Mouse (Mus musculus) CH12.LX (cell line): ENCODE data around the gene Fap. TPM values are rescaled to one million over a fixed set of nuclear protein-coding genes. Genes with fewer than 3 reads are reported as not detected.

Experiments
- DNase-seq: peaks from one replicate; pipeline ENCODE4 v3.0.0-alpha.2; 2013; ENCODE audit errors: extremely low read depth
- H3K27ac ChIP-seq: 2 replicates; pipeline ENCODE4 v1.5.1; 2012; ENCODE audit warnings: low read depth, mild to moderate bottlenecking, control low read depth, moderate library complexity; ENCODE audit not compliant: insufficient read depth
- H3K27me3 ChIP-seq: replicated peaks from 2 replicates; pipeline ENCODE3; 2012; ENCODE audit warnings: inconsistent platforms
- H3K36me3 ChIP-seq, 2 experiments: replicated peaks in 1 of 2; 2 replicates each; pipeline versions ENCODE3 to v1.6.1; 2012; ENCODE audit warnings: inconsistent platforms in 1 of 2, low read length in 1 of 2, mild to moderate bottlenecking in 1 of 2, mixed read lengths in 1 of 2, moderate library complexity in 1 of 2; ENCODE audit not compliant: control insufficient read depth in 1 of 2, insufficient read depth in 1 of 2
- H3K4me1 ChIP-seq, 2 experiments: 2 replicates each; pipeline ENCODE4 v1.6.1; 2012; ENCODE audit warnings: inconsistent platforms in 1 of 2, moderate library complexity in 1 of 2; ENCODE audit not compliant: insufficient read depth in 2 of 2, control insufficient read depth in 1 of 2
- H3K4me2 ChIP-seq: 2 replicates; pipeline ENCODE4 v1.6.1; 2012; ENCODE audit warnings: low read depth, mild to moderate bottlenecking, control low read depth; ENCODE audit not compliant: poor library complexity, insufficient read depth, severe bottlenecking
- H3K4me3 ChIP-seq, 3 experiments: fragments of 150-350 bp in 1 of 3; sonication (generic) in 1 of 3; replicated peaks in 1 of 3; 2 replicates each; pipeline versions ENCODE3 to v1.5.1; 2011 to 2012; ENCODE audit warnings: low read depth in 2 of 3, low read length in 2 of 3, mild to moderate bottlenecking in 2 of 3, moderate library complexity in 2 of 3, control low read depth in 1 of 3, improper control_type of control experiment in 1 of 3, inconsistent platforms in 1 of 3, mixed read lengths in 1 of 3; ENCODE audit not compliant: poor library complexity in 1 of 3
- H3K79me2 ChIP-seq: replicated peaks from 2 replicates; pipeline ENCODE4 v1.6.1; 2012; ENCODE audit warnings: mild to moderate bottlenecking, moderate library complexity; ENCODE audit not compliant: control insufficient read depth, poor library complexity, insufficient read depth, severe bottlenecking; ENCODE audit errors: extremely low read depth
- H3K9ac ChIP-seq: 2 replicates; pipeline ENCODE4 v1.6.1; 2012; ENCODE audit warnings: low read depth, mild to moderate bottlenecking, control low read depth, moderate library complexity; ENCODE audit not compliant: insufficient read depth
- H3K9me3 ChIP-seq: replicated peaks from 2 replicates; pipeline ENCODE3; 2012; ENCODE audit warnings: low read length, inconsistent platforms, mixed read lengths
- ELF1 ChIP-seq: IDR thresholded peaks from 2 replicates; pipeline ENCODE4 v1.6.1; 2014; ENCODE audit warnings: low read depth, mild to moderate bottlenecking, inconsistent platforms, low read length, improper control_type of control experiment
- EP300 ChIP-seq: IDR thresholded peaks from 2 replicates; pipeline ENCODE4 v1.6.1; 2011; ENCODE audit warnings: low read length, improper control_type of control experiment
- IRF4 ChIP-seq: IDR thresholded peaks from 2 replicates; pipeline ENCODE4 v1.6.1; 2014; ENCODE audit warnings: low read depth, mild to moderate bottlenecking, inconsistent platforms, low read length, improper control_type of control experiment
- JUN ChIP-seq: IDR thresholded peaks from 2 replicates; pipeline ENCODE4 v1.6.1; 2011; ENCODE audit warnings: low read depth, mild to moderate bottlenecking, low read length, improper control_type of control experiment, moderate library complexity; ENCODE audit not compliant: insufficient read depth
- KAT2A ChIP-seq: IDR thresholded peaks from 2 replicates; pipeline ENCODE4 v1.6.1; 2012; ENCODE audit warnings: low read length, improper control_type of control experiment, inconsistent platforms; ENCODE audit not compliant: insufficient replicate concordance
- MAX ChIP-seq: IDR thresholded peaks from 2 replicates; pipeline ENCODE4 v1.6.1; 2011; ENCODE audit warnings: low read length, improper control_type of control experiment
- MEF2A ChIP-seq: IDR thresholded peaks from 2 replicates; pipeline ENCODE4 v1.6.1; 2014; ENCODE audit warnings: low read depth, mild to moderate bottlenecking, inconsistent platforms, low read length, improper control_type of control experiment, borderline replicate concordance
- NELFE ChIP-seq: IDR thresholded peaks from 2 replicates; pipeline ENCODE4 v1.6.1; 2011; ENCODE audit warnings: low read depth, low read length, improper control_type of control experiment
- NRF1 ChIP-seq: IDR thresholded peaks from 2 replicates; pipeline ENCODE4 v1.6.1; 2014; ENCODE audit warnings: low read depth, mild to moderate bottlenecking, inconsistent platforms, low read length, improper control_type of control experiment, moderate library complexity
- PAX5 ChIP-seq: IDR thresholded peaks from 2 replicates; pipeline ENCODE4 v1.6.1; 2012; ENCODE audit warnings: low read length, inconsistent platforms, mixed read lengths
- POLR2AphosphoS2 ChIP-seq: IDR thresholded peaks from 2 replicates; pipeline ENCODE4 v1.6.1; 2011; ENCODE audit warnings: low read depth, low read length, improper control_type of control experiment
- RAD21 ChIP-seq: IDR thresholded peaks from 2 replicates; pipeline ENCODE4 v1.6.1; 2011; ENCODE audit warnings: low read depth, mild to moderate bottlenecking, low read length, improper control_type of control experiment, moderate library complexity
- SMC3 ChIP-seq: IDR thresholded peaks from 2 replicates; pipeline ENCODE4 v1.6.1; 2011; ENCODE audit warnings: low read depth, low read length, improper control_type of control experiment
- TBP ChIP-seq: conservative IDR thresholded peaks from 2 replicates; pipeline ENCODE4 v1.6.1; 2011; ENCODE audit warnings: low read depth, low read length, improper control_type of control experiment
- TCF12 ChIP-seq: IDR thresholded peaks from 2 replicates; pipeline ENCODE4 v1.6.1; 2014; ENCODE audit warnings: low read depth, mild to moderate bottlenecking, inconsistent platforms, low read length, improper control_type of control experiment
- ZKSCAN1 ChIP-seq: IDR thresholded peaks from 2 replicates; pipeline ENCODE4 v1.6.1; 2012; ENCODE audit warnings: low read depth, inconsistent platforms, low read length, improper control_type of control experiment, borderline replicate concordance
- ZMIZ1 ChIP-seq: IDR thresholded peaks from 2 replicates; pipeline ENCODE4 v1.6.1; 2012; ENCODE audit warnings: low read depth, mild to moderate bottlenecking, inconsistent platforms, low read length, improper control_type of control experiment
- dilution Hi-C: fragments of 300-500 bp; cut with MboI; formaldehyde crosslinking; loops from 2 replicates; pipeline ENCODE4 v1.14.3; 2020; ENCODE audit warnings: low sequenced_read_pairs; ENCODE audit not compliant: extremely low pct_unique_long_range_greater_than_20kb, extremely low pct_ligation_motif_present
- in situ Hi-C: fragments of 300-500 bp; cut with MboI; formaldehyde crosslinking; loops from 3 replicates; pipeline ENCODE4 v1.14.3; 2019; ENCODE audit warnings: low sequenced_read_pairs, low pct_ligation_motif_present, low pct_unique_long_range_greater_than_20kb, mixed read lengths
- polyA plus RNA-seq: library from polyadenylated mRNA; unstranded; fragments of >175 nt; gene quantifications from 2 replicates; pipeline ENCODE4 v1.2.1, GENCODE M21; 2012; ENCODE audit warnings: low read depth; ENCODE audit not compliant: insufficient read length
- total RNA-seq, 2 experiments: library from RNA; depleted of rRNA; stranded (reverse); fragments of 300-350 nt in 1 of 2; fragments of >200 nt in 1 of 2; gene quantifications; 2 replicates each; pipeline ENCODE4 v1.2.3; 2012 to 2014

Fap gene
- total and polyA plus RNA-seq, 3 experiments, result 0.15 TPM; not detected in 2

GRCm38 (mm10) chr2:62504269-62504796, 69.5 kb downstream of the Fap start:
- Histone ChIP-seq H3K4me3 (no peak overlapping the region), H3K27me3 (no peaks in the 10 kb centered on the region), H3K27ac (no peak overlapping the region), H3K9me3 (no peaks in the 10 kb centered on the region), H3K4me2 (no peak overlapping the region), H3K79me2 (no peaks in the 10 kb centered on the region), H3K36me3 (no peaks in the 10 kb centered on the region), H3K4me1 (no peaks in the 10 kb centered on the region; a peak in 1 of 4 replicates), H3K9ac (no peak overlapping the region)
- no peak for DNase-seq
- dilution Hi-C loops, result no loop called here
- in situ Hi-C loops, result no loop called here
- TF ChIP-seq SMC3, result no peak
- TF ChIP-seq RAD21, result no peak
- TF ChIP-seq POLR2AphosphoS2, result no peak
- no peak for TF ChIP-seq TCF12
- no peak for TF ChIP-seq JUN
- TF ChIP-seq MEF2A, result no peak
- TF ChIP-seq PAX5, result no peak
- no peak for TF ChIP-seq IRF4

- Histone ChIP-seq H3K27ac (no peak overlapping the region), H3K4me3 (no peak overlapping the region), H3K36me3 (no peaks in the 10 kb centered on the region), H3K79me2 (no peaks in the 10 kb centered on the region), H3K4me1 (no peaks in the 10 kb centered on the region; a peak in 1 of 4 replicates), H3K27me3 (no peaks in the 10 kb centered on the region), H3K9ac (no peak overlapping the region), H3K4me2 (no peak overlapping the region), H3K9me3 (no peaks in the 10 kb centered on the region)
- TF ChIP-seq IRF4 (no peak), MEF2A (no peak), ZKSCAN1 (no peak), TBP (no peak), NRF1 (no peak), NELFE (no peak), RAD21 (no peak), KAT2A (no peak), EP300 (no peak), MAX (no peak), ZMIZ1 (no peak), TCF12 (no peak), SMC3 (no peak), ELF1 (no peak)
- dilution Hi-C loops, result no loop called here
- DNase-seq, result no peak
- in situ Hi-C loops, result no loop called here
Observed at GRCm38 (mm10) chr2:62503326-62503725, 70.5 kb downstream of the Fap start.
